Mouse (Mus musculus) heart, postnatal 0 days (tissue): ENCODE data around the gene Slc48a1. TPM values are rescaled to one million over a fixed set of nuclear protein-coding genes. Genes with fewer than 3 reads are reported as not detected.
A peak's percentile ranks its signal among the peaks of the same experiment; 100 is the strongest.

ENCODE experiments used
- ATAC-seq: fragments of 200-750 bp; cut with Nextera tagmentation; 2 replicates; pipeline ENCODE4 v1.8.0; 2017; ENCODE audit warnings: low read depth, moderate number of reproducible peaks, moderate library complexity; ENCODE audit not compliant: insufficient read depth
- DNase-seq: peaks from one replicate; pipeline ENCODE4 v3.0.0-alpha.2; 2016; ENCODE audit warnings: low spot score
- H3K27ac ChIP-seq: fragments of 300-500 bp; sonication (generic); 2 replicates; pipeline ENCODE4 v1.5.1; 2014; ENCODE audit warnings: low read depth, mild to moderate bottlenecking
- H3K27me3 ChIP-seq: fragments of 300-500 bp; sonication (generic); 2 replicates; pipeline ENCODE4 v1.6.1; 2014; ENCODE audit warnings: low read length, mixed read lengths; ENCODE audit not compliant: control insufficient read depth, insufficient read depth
- H3K36me3 ChIP-seq: fragments of 300-500 bp; sonication (generic); replicated peaks from 2 replicates; pipeline ENCODE4 v1.6.1; 2014; ENCODE audit warnings: low read length, mixed read lengths; ENCODE audit not compliant: control insufficient read depth, insufficient read depth
- H3K4me1 ChIP-seq: fragments of 300-500 bp; sonication (generic); 2 replicates; pipeline ENCODE4 v1.6.1; 2014; ENCODE audit warnings: antibody characterized with exemption; ENCODE audit not compliant: control insufficient read depth, insufficient read depth
- H3K4me2 ChIP-seq: fragments of 300-500 bp; sonication (generic); 2 replicates; pipeline ENCODE4 v1.6.1; 2014; ENCODE audit warnings: low read depth, mild to moderate bottlenecking, low read length, moderate library complexity
- H3K4me3 ChIP-seq: fragments of 300-500 bp; sonication (generic); 2 replicates; pipeline ENCODE4 v1.5.1; 2014; ENCODE audit warnings: low read depth, low read length
- H3K9ac ChIP-seq: fragments of 300-500 bp; sonication (generic); replicated peaks from 2 replicates; pipeline ENCODE4 v1.6.1; 2014; ENCODE audit warnings: low read depth, low read length, mixed read lengths
- H3K9me3 ChIP-seq: fragments of 300-500 bp; sonication (generic); replicated peaks from 2 replicates; pipeline ENCODE4 v1.6.1; 2016; ENCODE audit warnings: low read length; ENCODE audit not compliant: control insufficient read depth
- CTCF ChIP-seq: IDR thresholded peaks from 2 replicates; pipeline ENCODE4 v1.5.1; 2016; ENCODE audit warnings: antibody characterized with exemption, control low read depth, low read depth
- EP300 ChIP-seq: IDR thresholded peaks from 2 replicates; pipeline ENCODE4 v1.6.1; 2016; ENCODE audit warnings: antibody characterized with exemption, low read depth
- WGBS: fragments of 180-500 bp; shearing (Covaris S2); extraction: QIAGEN DNeasy Blood & Tissue Kit; methylation state at CpG from one replicate; pipeline ENCODE4 v1.1.7; 2014; 5-methylcytosine and 5-hydroxymethylcytosine counted together
- polyA plus RNA-seq: library from polyadenylated mRNA; unstranded; fragments of >200 nt; fragmentation: Nextera tagmentation; extraction: Ambion mirVana; gene quantifications from 2 replicates; pipeline ENCODE4 v1.2.1, GENCODE M21; 2015
- total RNA-seq: library from RNA; depleted of rRNA; stranded (reverse); fragments of >200 nt; gene quantifications from 2 replicates; pipeline ENCODE4 v1.2.3, GENCODE M21; 2014; ENCODE audit warnings: low replicate concordance; rRNA removed

Gene Slc48a1
- total RNA-seq (56.5 and 76.1 TPM in 2 replicates), polyA plus RNA-seq (90.9 and 92.1 TPM in 2 replicates)

DNA sequence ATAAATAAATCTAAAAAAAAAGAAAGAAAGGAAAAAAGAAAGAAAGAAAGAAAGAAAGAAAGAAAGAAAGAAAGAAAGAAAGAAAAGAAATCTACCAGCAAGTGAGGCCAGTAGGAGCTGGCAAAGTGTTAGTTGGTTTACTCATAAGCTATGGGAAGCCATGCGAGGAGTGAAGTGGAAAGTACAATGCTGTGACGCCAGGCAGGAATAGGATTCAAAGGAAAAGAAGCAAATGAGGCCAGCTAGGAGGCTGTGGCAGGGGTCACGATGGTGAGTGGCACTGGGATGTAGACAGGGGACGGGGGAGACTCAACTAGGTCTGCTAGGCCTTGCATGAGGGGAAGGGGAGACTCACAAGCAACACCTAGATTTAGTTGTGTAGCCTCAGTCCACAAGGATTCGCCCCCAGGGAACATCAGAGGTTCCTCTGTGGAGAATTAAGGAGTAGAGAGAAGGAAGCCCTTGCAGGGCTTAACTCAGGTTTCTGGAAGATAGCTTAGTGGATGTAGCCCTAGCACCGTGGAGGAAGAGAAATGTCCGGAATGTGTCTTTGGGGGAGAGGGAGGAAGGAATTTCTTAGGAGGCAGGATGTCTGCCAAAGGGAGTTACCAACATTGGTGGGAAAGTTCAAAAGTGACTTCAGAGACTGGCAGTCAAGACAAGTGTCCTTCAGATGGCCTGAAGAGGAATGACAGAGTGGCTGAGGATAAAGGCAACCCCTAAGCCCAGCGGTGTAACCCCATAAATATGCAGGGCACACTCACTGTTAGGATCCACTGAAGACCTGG is at the start of gene Slc48a1:
Slc48a1 (plus strand) TSS at position 210 of the 788 bp plus-strand sequence.
- peak; percentile 41 for DNase-seq
- no peaks in the 10 kb centered on the region for H3K27me3 ChIP-seq
- TF ChIP-seq CTCF (no peak), EP300 (peak; percentile 37; the same call in 1 of the 2 replicates)
- peak within 1 kb of the TSS; percentile 71 for H3K27ac ChIP-seq
- no peak within 1 kb of the TSS for H3K4me2 ChIP-seq
- 50% methylated on average over 8 of the region's 8 CpGs for WGBS
- H3K4me3 ChIP-seq = no peak within 1 kb of the TSS
- no peak for ATAC-seq
- H3K36me3 ChIP-seq = no peaks in the 10 kb centered on the region
- peaks cover 28% of the 10 kb centered on the region for H3K4me1 ChIP-seq
- H3K9ac ChIP-seq = no peak within 1 kb of the TSS
- H3K9me3 ChIP-seq = no peaks in the 10 kb centered on the region

GRCm38 (mm10) chr15:97728804-97729203 is 49.5 kb upstream of the Slc48a1 start:
- Histone ChIP-seq H3K27me3 (no peaks in the 10 kb centered on the region), H3K27ac (peak overlapping the region; percentile 5; the same call in 1 of the 2 replicates), H3K9ac (no peak overlapping the region), H3K36me3 (no peaks in the 10 kb centered on the region), H3K4me1 (peaks cover 10% of the 10 kb centered on the region; the same call in 1 of the 2 replicates), H3K9me3 (no peaks in the 10 kb centered on the region), H3K4me2 (no peak overlapping the region), H3K4me3 (no peak overlapping the region)
- DNase-seq (no peak), ATAC-seq (no peak)
- WGBS = 59% methylated on average over 7 of the region's 7 CpGs
- TF ChIP-seq EP300 (no peak), CTCF (no peak)

DNA sequence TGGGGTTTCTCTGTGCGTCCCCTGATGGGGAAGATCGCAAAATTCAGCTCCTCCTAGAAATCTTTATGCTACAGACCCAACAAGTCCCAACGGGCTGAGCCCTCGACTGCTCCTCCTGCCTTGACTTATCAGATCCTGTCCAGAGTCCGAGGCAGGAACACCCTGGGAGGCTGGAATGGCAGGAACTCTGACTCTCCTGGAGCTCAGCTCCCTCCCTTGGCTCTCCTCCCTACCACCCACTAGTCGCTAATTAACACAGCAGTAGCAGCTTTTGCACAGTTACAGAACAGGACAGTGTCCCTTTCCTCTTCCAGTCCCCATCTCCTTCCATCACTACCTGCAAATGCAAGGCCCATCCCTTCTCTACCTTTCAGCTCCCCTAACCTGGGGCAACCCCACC is 48.0 kb upstream of the Slc48a1 start:
- no peak for ATAC-seq
- TF ChIP-seq CTCF (no peak), EP300 (no peak)
- peaks cover 10% of the 10 kb centered on the region; the same call in 1 of the 2 replicates for H3K4me1 ChIP-seq
- WGBS = 36% methylated on average over 6 of the region's 6 CpGs
- H3K27me3 ChIP-seq = no peaks in the 10 kb centered on the region
- no peak for DNase-seq
- no peaks in the 10 kb centered on the region for H3K9me3 ChIP-seq
- no peak overlapping the region; the same call in 1 of the 2 replicates for H3K9ac ChIP-seq
- peak overlapping the region; percentile 3; the same call in 1 of the 2 replicates for H3K27ac ChIP-seq
- no peaks in the 10 kb centered on the region for H3K36me3 ChIP-seq
- no peak overlapping the region for H3K4me2 ChIP-seq
- H3K4me3 ChIP-seq = no peak overlapping the region; the same call in 1 of the 2 replicates

DNA sequence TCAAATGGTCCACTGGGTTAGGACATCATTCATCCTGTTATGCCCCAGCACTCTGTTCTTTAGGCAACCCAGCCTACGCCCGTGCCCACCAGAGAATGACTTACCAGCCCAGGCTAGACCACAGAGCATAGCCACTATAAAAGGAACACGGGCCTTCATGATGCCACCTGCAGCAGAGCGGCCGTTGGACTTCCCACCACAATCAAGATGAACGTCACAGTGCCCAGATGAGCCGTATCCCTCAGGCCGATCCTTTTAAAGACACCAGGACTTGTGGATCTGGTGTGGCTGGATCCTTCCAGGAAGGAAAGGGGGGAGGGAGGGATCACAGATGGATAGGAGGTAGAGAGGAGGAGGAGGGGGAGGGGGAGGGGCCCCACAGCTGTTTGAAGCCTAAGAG is 47.2 kb upstream of the Slc48a1 start, which contains the start of gene Endou:
Endou (minus strand) TSS at position 229 of the 400 bp plus-strand sequence.
- Histone ChIP-seq H3K4me1 (peaks cover 10% of the 10 kb centered on the region; the same call in 1 of the 2 replicates), H3K27ac (peak within 1 kb of the TSS; percentile 3; the same call in 1 of the 2 replicates)
- 84% methylated on average over 8 of the region's 8 CpGs for WGBS

DNA sequence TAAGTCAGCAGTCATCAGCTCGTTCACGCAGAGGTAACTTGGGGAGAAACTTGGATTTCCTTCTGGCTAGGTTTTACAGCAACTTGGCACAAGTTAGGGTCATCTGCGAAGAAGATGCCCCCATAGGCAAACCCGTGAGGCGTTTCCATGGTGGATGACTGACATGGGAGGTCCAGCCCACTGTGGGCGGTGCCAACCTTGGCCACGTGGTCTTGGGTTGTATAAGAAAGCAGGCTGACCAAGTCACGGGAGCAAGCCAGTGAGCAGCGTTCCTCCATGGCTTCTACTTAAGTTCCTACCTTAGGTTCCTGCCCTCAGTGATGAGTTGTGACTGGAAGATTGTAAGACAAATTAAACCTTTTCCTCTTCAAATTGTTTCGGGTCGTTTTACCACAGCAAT is 46.3 kb upstream of the Slc48a1 start:
- no peak overlapping the region for H3K27ac ChIP-seq
- TF ChIP-seq EP300 (no peak), CTCF (no peak)
- H3K9ac ChIP-seq = no peak overlapping the region
- H3K36me3 ChIP-seq = no peaks in the 10 kb centered on the region
- peaks cover 10% of the 10 kb centered on the region; the same call in 1 of the 2 replicates for H3K4me1 ChIP-seq
- DNase-seq = no peak
- no peak for ATAC-seq
- 88% methylated on average over 11 of the region's 11 CpGs for WGBS
- H3K27me3 ChIP-seq = no peaks in the 10 kb centered on the region
- no peak overlapping the region for H3K4me2 ChIP-seq
- H3K9me3 ChIP-seq = no peaks in the 10 kb centered on the region
- H3K4me3 ChIP-seq = no peak overlapping the region

More for the DNA sequence above, 47.2 kb upstream of the Slc48a1 start, which contains the start of gene Endou:
- Histone ChIP-seq H3K27me3 (no peaks in the 10 kb centered on the region), H3K36me3 (no peaks in the 10 kb centered on the region), H3K4me2 (no peak within 1 kb of the TSS), H3K4me3 (no peak within 1 kb of the TSS; the same call in 1 of the 2 replicates), H3K9ac (no peak within 1 kb of the TSS; the same call in 1 of the 2 replicates), H3K9me3 (no peaks in the 10 kb centered on the region)
- TF ChIP-seq EP300 (no peak), CTCF (no peak)
- DNase-seq (no peak), ATAC-seq (no peak)
